Mouse (Mus musculus) CH12.LX (cell line): ENCODE data around the gene Slc25a45.

Source experiments
- CHD2 ChIP-seq: IDR thresholded peaks from 2 replicates; pipeline ENCODE4 v1.6.1; 2011; ENCODE audit warnings: low read length, improper control_type of control experiment
- ELF1 ChIP-seq: IDR thresholded peaks from 2 replicates; pipeline ENCODE4 v1.6.1; 2014; ENCODE audit warnings: low read depth, mild to moderate bottlenecking, inconsistent platforms, low read length, improper control_type of control experiment
- POLR2A ChIP-seq: IDR thresholded peaks from 2 replicates; pipeline ENCODE4 v1.6.1; 2011; ENCODE audit warnings: low read depth, mild to moderate bottlenecking, improper control_type of control experiment, low read length
- SIN3A ChIP-seq: IDR thresholded peaks from 2 replicates; pipeline ENCODE4 v1.6.1; 2012; ENCODE audit warnings: low read length, improper control_type of control experiment, inconsistent platforms
- UBTF ChIP-seq: IDR thresholded peaks from 2 replicates; pipeline ENCODE4 v1.6.1; 2012; ENCODE audit warnings: low read depth, mild to moderate bottlenecking, inconsistent platforms, low read length, improper control_type of control experiment, moderate library complexity

DNA sequence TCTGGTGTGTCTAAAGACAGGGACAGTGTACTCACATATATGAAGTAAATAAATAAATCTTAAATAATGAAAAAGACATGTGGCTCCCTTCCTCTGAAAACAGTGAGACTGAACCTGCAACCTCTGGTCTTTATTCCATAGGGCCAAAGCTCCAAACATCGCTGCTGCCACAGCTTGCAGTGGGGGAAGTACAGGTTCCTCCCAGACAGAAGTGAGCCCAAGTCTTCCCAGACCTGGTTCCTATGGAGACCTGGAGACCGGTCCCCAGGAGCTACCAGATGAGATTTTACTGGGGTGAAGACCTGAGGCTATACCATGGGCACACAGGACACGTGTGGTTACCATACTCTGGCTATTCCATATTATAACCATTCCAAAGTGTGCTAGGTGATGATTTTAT, 26.7 kb upstream of the Slc25a45 start:
- TF ChIP-seq UBTF: no peak
- no peak for TF ChIP-seq POLR2A
- TF ChIP-seq SIN3A: no peak
- TF ChIP-seq CHD2: no peak
- TF ChIP-seq ELF1: no peak
